Mouse (Mus musculus) forebrain, embryonic 11.5 days (tissue): Measurements from ENCODE around the gene Tymp. TPM values are rescaled to one million over a fixed set of nuclear protein-coding genes. Genes with fewer than 3 reads are reported as not detected.

ENCODE experiments used
- ATAC-seq: fragments of 200-750 bp; cut with Nextera tagmentation; replicated peaks from 2 replicates; pipeline ENCODE4 v1.8.0; 2017; ENCODE audit warnings: moderate TSS enrichment; ENCODE audit not compliant: low FRiP score
- DNase-seq: peaks from one replicate; pipeline ENCODE4 v3.0.0-alpha.2; 2017; ENCODE audit warnings: low spot score
- H3K27ac ChIP-seq: fragments of 300-500 bp; sonication (generic); 2 replicates; pipeline ENCODE4 v1.5.1; 2014; ENCODE audit warnings: low read depth, low read length
- H3K27me3 ChIP-seq: fragments of 300-500 bp; sonication (generic); 2 replicates; pipeline ENCODE4 v1.6.1; 2014; ENCODE audit warnings: mild to moderate bottlenecking, low read length, mixed read lengths; ENCODE audit not compliant: control insufficient read depth, insufficient read depth
- H3K36me3 ChIP-seq: fragments of 300-500 bp; sonication (generic); 2 replicates; pipeline ENCODE4 v1.6.1; 2014; ENCODE audit warnings: mild to moderate bottlenecking, low read length, moderate library complexity, mixed read lengths; ENCODE audit not compliant: control insufficient read depth, insufficient read depth
- H3K4me1 ChIP-seq: fragments of 300-500 bp; sonication (generic); replicated peaks from 2 replicates; pipeline ENCODE4 v1.6.1; 2014; ENCODE audit warnings: low read length, mixed read lengths; ENCODE audit not compliant: control insufficient read depth, insufficient read depth
- H3K4me2 ChIP-seq: fragments of 300-500 bp; sonication (generic); 2 replicates; pipeline ENCODE4 v1.6.1; 2014; ENCODE audit warnings: low read depth, mild to moderate bottlenecking, low read length, moderate library complexity, mixed read lengths; ENCODE audit not compliant: severe bottlenecking
- H3K4me3 ChIP-seq: fragments of 300-500 bp; sonication (generic); 2 replicates; pipeline ENCODE4 v1.5.1; 2014; ENCODE audit warnings: low read depth, low read length
- H3K9ac ChIP-seq: fragments of 300-500 bp; sonication (generic); 2 replicates; pipeline ENCODE4 v1.6.1; 2014; ENCODE audit warnings: low read length
- H3K9me3 ChIP-seq: fragments of 300-500 bp; sonication (generic); 2 replicates; pipeline ENCODE4 v1.6.1; 2016; ENCODE audit warnings: low read length, mixed read lengths; ENCODE audit not compliant: control insufficient read depth
- WGBS: fragments of 180-500 bp; shearing (Covaris S2); extraction: QIAGEN DNeasy Blood & Tissue Kit; methylation state at CpG from one replicate; pipeline ENCODE4 v1.1.7; 2014; 5-methylcytosine and 5-hydroxymethylcytosine counted together
- polyA plus RNA-seq: library from polyadenylated mRNA; unstranded; fragments of >200 nt; fragmentation: Nextera tagmentation; extraction: Ambion mirVana; gene quantifications from 2 replicates; pipeline ENCODE4 v1.2.1, GENCODE M21; 2014

Tymp gene
- 0.80 and 1.3 TPM in 2 replicates for polyA plus RNA-seq

DNA sequence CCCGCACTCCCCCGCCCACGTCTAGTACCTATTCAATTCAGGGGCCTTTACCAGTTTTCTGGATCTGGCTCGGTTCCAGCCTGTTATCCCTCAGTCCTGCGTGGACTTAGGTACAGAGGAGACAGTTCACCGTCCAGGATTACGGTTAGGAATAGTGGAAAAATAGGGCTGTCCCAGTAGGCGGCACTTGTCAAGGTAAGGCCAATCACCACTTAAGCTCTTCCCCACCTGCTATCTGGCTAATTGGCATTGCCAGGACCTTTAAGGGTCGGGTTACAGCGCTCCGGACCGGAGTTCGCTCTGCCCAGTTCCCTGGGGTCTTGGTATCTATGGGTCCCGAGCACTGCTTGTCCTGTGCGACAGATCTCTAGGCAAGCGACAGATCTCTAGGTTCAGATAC lies at the start of gene Tymp:
Gene Tymp (minus strand): TSS at position 83 of the 400 bp plus-strand sequence.
- Histone ChIP-seq H3K4me1 (peaks cover 13% of the 10 kb centered on the region), H3K27ac (no peak within 1 kb of the TSS), H3K4me3 (no peak within 1 kb of the TSS), H3K9me3 (no peaks in the 10 kb centered on the region), H3K9ac (no peak within 1 kb of the TSS), H3K36me3 (peaks cover 1% of the 10 kb centered on the region; the same call in 1 of the 2 replicates), H3K27me3 (peaks cover 42% of the 10 kb centered on the region), H3K4me2 (no peak within 1 kb of the TSS)
- 16% methylated on average over 16 of the region's 16 CpGs for WGBS
- DNase-seq (no peak), ATAC-seq (no peak)

DNA sequence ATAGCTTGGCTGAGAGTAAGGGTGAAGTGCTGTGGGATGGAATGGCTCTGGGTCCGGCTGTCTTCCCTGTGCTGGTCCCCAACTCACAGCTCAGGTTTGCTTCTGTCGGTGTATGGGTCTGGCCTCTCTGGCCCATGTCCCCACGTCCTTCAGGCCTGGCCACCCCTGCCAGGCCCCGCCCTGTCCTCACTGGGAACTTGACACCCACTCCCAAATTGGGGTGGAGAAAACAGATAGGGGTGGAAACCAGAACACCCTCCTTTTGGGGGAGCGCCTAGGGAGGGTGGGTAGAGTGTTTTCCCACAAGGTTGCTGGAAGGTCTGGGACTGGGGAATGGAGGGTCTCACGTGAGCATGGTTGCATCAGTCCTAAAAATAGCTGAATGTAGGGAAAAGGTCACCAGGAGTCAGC lies 48.9 kb upstream of the Tymp start, which contains the start of gene Cpt1b:
Gene Cpt1b (minus strand): TSS at position 153 of the 411 bp plus-strand sequence.
- ATAC-seq (no peak), DNase-seq (no peak)
- Histone ChIP-seq H3K4me2 (no peak within 1 kb of the TSS), H3K36me3 (no peaks in the 10 kb centered on the region; the same call in 1 of the 2 replicates), H3K9me3 (no peaks in the 10 kb centered on the region), H3K4me1 (peaks cover 8% of the 10 kb centered on the region; the same call in 1 of the 2 replicates), H3K9ac (no peak within 1 kb of the TSS), H3K27ac (no peak within 1 kb of the TSS), H3K27me3 (no peaks in the 10 kb centered on the region), H3K4me3 (no peak within 1 kb of the TSS)
- 30% methylated on average over 6 of the region's 6 CpGs for WGBS

DNA sequence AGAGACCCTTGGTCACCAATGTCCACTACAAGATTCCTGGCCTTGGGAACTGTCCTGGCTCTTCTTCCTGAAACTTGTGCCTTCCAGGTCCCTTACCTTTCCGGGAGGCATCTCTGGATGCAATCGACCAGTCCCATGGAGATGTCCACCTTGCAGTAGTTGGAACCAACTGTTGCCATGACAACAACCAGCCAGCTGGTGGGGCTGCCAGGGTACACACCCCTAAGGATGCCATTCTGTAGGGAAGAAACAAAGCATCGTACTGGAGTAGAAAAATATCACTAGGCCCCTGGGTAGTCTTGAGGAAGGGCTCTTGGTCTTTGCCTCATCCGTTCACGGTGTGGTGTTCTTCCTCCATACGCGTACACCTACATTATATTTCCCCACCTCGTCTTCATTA lies 47.8 kb upstream of the Tymp start:
- Histone ChIP-seq H3K4me1 (peaks cover 8% of the 10 kb centered on the region; the same call in 1 of the 2 replicates), H3K9me3 (no peaks in the 10 kb centered on the region), H3K4me2 (no peak overlapping the region), H3K9ac (no peak overlapping the region), H3K4me3 (no peak overlapping the region), H3K27me3 (no peaks in the 10 kb centered on the region), H3K27ac (no peak overlapping the region), H3K36me3 (no peaks in the 10 kb centered on the region; the same call in 1 of the 2 replicates)
- ATAC-seq (no peak), DNase-seq (no peak)
- 87% methylated on average over 8 of the region's 8 CpGs for WGBS

DNA sequence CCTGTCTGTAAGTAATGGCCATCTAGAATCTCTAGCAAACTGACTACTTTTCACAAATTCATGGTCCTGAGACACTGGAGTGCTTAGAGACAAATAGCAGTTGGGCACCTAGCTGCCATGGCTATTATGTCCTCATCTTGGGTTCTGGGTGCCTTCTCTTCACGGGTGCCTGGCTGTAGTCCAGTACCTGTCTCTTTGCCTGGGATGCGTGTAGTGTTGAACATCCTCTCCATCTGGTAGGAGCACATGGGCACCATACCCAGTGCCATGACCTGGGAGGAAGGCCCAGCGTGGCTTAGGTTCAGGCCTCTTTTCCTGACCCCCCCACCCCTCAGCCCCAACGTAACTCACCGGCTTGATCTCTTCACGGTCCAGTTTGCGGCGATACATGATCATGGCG lies 45.1 kb upstream of the Tymp start:
- H3K4me1 ChIP-seq: no peaks in the 10 kb centered on the region
- H3K27ac ChIP-seq: no peak overlapping the region
- no peaks in the 10 kb centered on the region for H3K9me3 ChIP-seq
- H3K9ac ChIP-seq: no peak overlapping the region
- DNase-seq (no peak), ATAC-seq (no peak)
- H3K36me3 ChIP-seq: no peaks in the 10 kb centered on the region
- no peak overlapping the region for H3K4me2 ChIP-seq
- whole genome bisulfite sequencing: 94% methylated on average over 9 of the region's 9 CpGs
- no peaks in the 10 kb centered on the region for H3K27me3 ChIP-seq
- H3K4me3 ChIP-seq: no peak overlapping the region

DNA sequence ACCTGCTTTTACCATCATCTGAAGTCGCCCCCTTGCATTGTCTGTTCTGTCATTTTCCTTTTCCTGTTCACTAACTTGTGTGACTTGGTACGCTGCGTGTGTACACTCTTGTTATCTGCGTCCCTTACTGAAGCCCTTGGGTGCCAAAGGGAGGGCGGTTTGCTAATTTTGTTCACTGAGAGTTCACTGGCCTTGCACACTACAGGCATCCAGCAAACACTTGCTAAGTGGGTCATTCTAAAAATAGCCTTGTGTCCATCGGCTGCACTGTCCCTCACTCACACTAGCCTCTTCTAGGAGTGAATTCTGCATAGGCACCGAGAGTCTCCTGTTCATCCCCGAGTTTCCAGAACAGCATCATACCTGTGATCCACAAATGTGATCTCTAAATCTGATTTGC lies 38.4 kb upstream of the Tymp start:
- H3K27ac ChIP-seq: no peak overlapping the region
- no peak overlapping the region for H3K9ac ChIP-seq
- H3K4me1 ChIP-seq: no peaks in the 10 kb centered on the region
- H3K27me3 ChIP-seq: no peaks in the 10 kb centered on the region
- ATAC-seq: no peak
- 93% methylated on average over 8 of the region's 8 CpGs for WGBS
- no peak overlapping the region for H3K4me2 ChIP-seq
- no peaks in the 10 kb centered on the region for H3K36me3 ChIP-seq
- H3K4me3 ChIP-seq: no peak overlapping the region
- DNase-seq: no peak
- no peaks in the 10 kb centered on the region for H3K9me3 ChIP-seq

DNA sequence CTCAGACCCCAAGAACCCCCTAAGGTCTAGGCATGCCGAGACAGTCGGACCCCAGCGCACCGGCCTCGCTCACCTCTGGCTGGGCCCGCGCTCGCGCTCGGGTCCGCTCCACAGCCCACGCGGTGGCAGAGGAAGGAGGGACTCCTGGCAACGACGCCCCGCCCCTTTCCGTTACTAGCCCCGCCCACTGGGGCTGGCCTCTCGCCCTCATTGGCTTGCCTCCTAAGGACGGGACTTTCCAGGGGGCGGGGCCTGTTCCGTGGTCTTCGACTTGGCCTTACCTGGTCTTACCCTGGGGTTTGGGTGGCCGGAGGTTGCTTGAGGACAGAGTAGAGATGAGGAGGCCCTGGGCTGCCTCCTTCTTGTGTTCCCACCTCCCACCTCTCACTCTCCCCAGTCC lies 33.3 kb upstream of the Tymp start, which contains the start of gene Syce3:
Gene Syce3 (minus strand): TSS at position 386 of the 400 bp plus-strand sequence.
- no peak within 1 kb of the TSS for H3K9ac ChIP-seq

DNA sequence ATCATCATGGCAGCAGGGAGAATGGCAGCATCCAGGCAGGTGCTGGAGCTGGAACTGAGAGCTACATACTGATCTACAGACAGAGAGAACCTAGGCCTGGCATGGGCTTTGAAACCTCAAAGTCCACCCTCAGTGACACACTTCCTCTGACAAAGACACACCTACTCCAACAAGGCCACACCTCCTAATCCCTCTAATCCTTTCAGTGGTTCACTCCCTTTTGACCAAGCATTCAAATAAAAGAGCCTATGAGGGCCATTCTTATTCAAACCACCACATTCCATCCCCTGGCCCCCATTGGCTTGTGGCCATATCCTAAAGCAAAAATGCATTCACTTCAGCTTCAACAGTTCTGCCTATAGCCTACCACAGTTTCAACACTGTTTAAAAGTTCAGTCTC lies 29.9 kb upstream of the Tymp start:
- no peak for DNase-seq
- no peak for ATAC-seq
- peaks cover 3% of the 10 kb centered on the region; the same call in 1 of the 2 replicates for H3K9me3 ChIP-seq
- H3K4me3 ChIP-seq: no peak overlapping the region
- H3K4me1 ChIP-seq: no peaks in the 10 kb centered on the region
- H3K4me2 ChIP-seq: no peak overlapping the region
- H3K27ac ChIP-seq: no peak overlapping the region
- H3K9ac ChIP-seq: no peak overlapping the region
- H3K36me3 ChIP-seq: no peaks in the 10 kb centered on the region
- H3K27me3 ChIP-seq: no peaks in the 10 kb centered on the region

More for the DNA sequence above, 33.3 kb upstream of the Tymp start, which contains the start of gene Syce3:
- H3K36me3 ChIP-seq: no peaks in the 10 kb centered on the region
- H3K27me3 ChIP-seq: no peaks in the 10 kb centered on the region
- H3K4me3 ChIP-seq: no peak within 1 kb of the TSS
- no peak within 1 kb of the TSS for H3K4me2 ChIP-seq
- H3K9me3 ChIP-seq: peaks cover 3% of the 10 kb centered on the region; the same call in 1 of the 2 replicates
- no peak within 1 kb of the TSS for H3K27ac ChIP-seq
- DNase-seq (no peak), ATAC-seq (no peak)
- H3K4me1 ChIP-seq: no peaks in the 10 kb centered on the region
- 92% methylated on average over 24 of the region's 24 CpGs for WGBS

DNA sequence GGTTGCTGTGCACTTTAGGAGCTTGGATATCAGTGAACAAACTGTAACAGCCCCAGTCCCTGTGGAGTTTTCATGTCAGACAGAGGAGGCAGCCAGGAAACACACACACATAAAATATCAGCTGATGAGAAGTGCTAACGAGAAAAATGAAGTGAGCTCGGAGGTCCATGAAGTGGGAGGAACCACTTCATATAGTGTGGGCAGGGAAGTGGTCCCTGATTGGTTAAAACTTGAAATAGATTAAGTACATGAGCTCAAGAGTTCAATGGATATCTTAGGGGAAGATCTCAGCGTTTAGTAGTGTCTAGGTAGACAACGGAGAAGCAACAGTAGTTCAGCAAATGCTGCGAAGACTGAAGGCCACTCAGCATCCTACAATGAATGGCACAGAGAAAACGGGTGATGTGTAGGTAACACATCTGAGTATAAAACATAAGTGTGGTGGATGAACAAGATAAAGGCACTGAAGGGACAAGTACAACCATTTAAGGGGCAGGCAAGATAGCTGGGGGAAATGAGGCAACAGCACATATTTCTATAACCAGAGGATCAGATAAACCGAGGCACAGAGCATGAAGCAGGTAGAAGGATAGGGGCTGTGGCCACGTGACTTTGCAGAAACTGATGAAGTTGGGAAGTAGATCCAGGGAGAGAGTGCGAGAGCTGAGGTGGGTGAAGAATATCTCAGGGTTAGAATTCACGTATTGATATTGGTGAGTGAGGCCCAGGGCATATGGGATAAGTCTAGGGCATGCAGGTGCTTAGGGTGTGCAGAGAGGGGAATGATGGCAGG lies 28.2 kb upstream of the Tymp start:
- Histone ChIP-seq H3K4me3 (no peak overlapping the region), H3K9ac (no peak overlapping the region), H3K4me1 (no peaks in the 10 kb centered on the region), H3K27ac (no peak overlapping the region), H3K9me3 (peaks cover 3% of the 10 kb centered on the region; the same call in 1 of the 2 replicates), H3K27me3 (no peaks in the 10 kb centered on the region), H3K4me2 (no peak overlapping the region), H3K36me3 (no peaks in the 10 kb centered on the region)
- DNase-seq: no peak
- no peak for ATAC-seq
- 87% methylated on average over 10 of the region's 10 CpGs for WGBS
